Mouse (Mus musculus): Measurements from ENCODE around the gene Pcgf6.

- TF ChIP-seq POLR2A (IDR thresholded peaks at IDR 0.05; ENCODE audit: insufficient read depth, low read depth, low read length) = no peak
- TF ChIP-seq CTCF (IDR thresholded peaks at IDR 0.05; ENCODE audit: insufficient read depth, low read depth, low read length) = no peak
Measured at GRCm38 (mm10) chr19:47012521-47013130, 38.1 kb downstream of the Pcgf6 start.
